Mouse (Mus musculus) naive thymus-derived CD4-positive, alpha-beta T cell, adult 5 months (primary cell): ENCODE results near the gene Ccdc22. TPM values are rescaled to one million over a fixed set of nuclear protein-coding genes. Genes with fewer than 3 reads are reported as not detected.

ENCODE experiments used
- polyA plus RNA-seq: library from polyadenylated mRNA; unstranded; fragments of 100-300 nt; shearing (Covaris generic); gene quantifications from one replicate; pipeline ENCODE4 v1.2.1, GENCODE M21; 2017

Gene Ccdc22
- 42.1 TPM for polyA plus RNA-seq

GRCm38 (mm10) chrX:7604879-7605574 is at the start of gene Ccdc22:
Gene Ccdc22 (minus strand): TSS chrX:7605517.

GRCm38 (mm10) chrX:7638401-7639091 is 33.2 kb upstream of the Ccdc22 start, which contains the start of gene Syp:
Gene Syp (plus strand): TSS chrX:7638471.

GRCm38 (mm10) chrX:7606783-7607182 is 1.5 kb upstream of the Ccdc22 start, which contains the start of gene Cacna1f:
Gene Cacna1f (plus strand): TSS chrX:7607083.

GRCm38 (mm10) chrX:7574087-7574884 is 31.0 kb downstream of the Ccdc22 start, which contains the start of gene Ppp1r3f:
Gene Ppp1r3f (minus strand): TSS chrX:7574283.

GRCm38 (mm10) chrX:7573176-7574086 is 31.9 kb downstream of the Ccdc22 start, which contains the start of gene Foxp3:
Gene Foxp3 (plus strand): TSS chrX:7573644.

Other genes with a start within 250 kb of the Ccdc22 start
- 0.22 TPM for gene Usp27x, start 229.7 kb downstream of the Ccdc22 start, polyA plus RNA-seq
- gene Foxp3, start 31.9 kb downstream of the Ccdc22 start, polyA plus RNA-seq = 26.0 TPM
- gene Ppp1r3f, start 31.2 kb downstream of the Ccdc22 start, polyA plus RNA-seq = 8.8 TPM
- not detected for gene Cacna1f, start 1.6 kb upstream of the Ccdc22 start, polyA plus RNA-seq
- 0.80 TPM for gene Syp, start 33.0 kb upstream of the Ccdc22 start, polyA plus RNA-seq
- 45.5 TPM for gene Prickle3, start 51.7 kb upstream of the Ccdc22 start, polyA plus RNA-seq
- 35.6 TPM for gene Plp2, start 65.9 kb upstream of the Ccdc22 start, polyA plus RNA-seq
- not detected for gene Magix, start 75.7 kb upstream of the Ccdc22 start, polyA plus RNA-seq
- gene Gpkow, start 91.6 kb upstream of the Ccdc22 start, polyA plus RNA-seq = 81.8 TPM
- gene Wdr45, start 108.8 kb upstream of the Ccdc22 start, polyA plus RNA-seq = 172 TPM
- gene Gm45208, start 116.7 kb upstream of the Ccdc22 start, polyA plus RNA-seq = not detected
- 19.5 TPM for gene Praf2, start 122.9 kb upstream of the Ccdc22 start, polyA plus RNA-seq
- not detected for gene Ccdc120, start 145.4 kb upstream of the Ccdc22 start, polyA plus RNA-seq
- 42.5 TPM for gene Tfe3, start 157.0 kb upstream of the Ccdc22 start, polyA plus RNA-seq
- gene Gripap1, start 184.2 kb upstream of the Ccdc22 start, polyA plus RNA-seq = 145 TPM
- gene Kcnd1, start 216.8 kb upstream of the Ccdc22 start, polyA plus RNA-seq = 0.26 TPM
- gene Otud5, start 235.8 kb upstream of the Ccdc22 start, polyA plus RNA-seq = 239 TPM